Mouse (Mus musculus) lung, adult 2 months (tissue): ENCODE results near the gene Gpr137. TPM values are rescaled to one million over a fixed set of nuclear protein-coding genes. Genes with fewer than 3 reads are reported as not detected.
A peak's percentile ranks its signal among the peaks of the same experiment; 100 is the strongest.

Experiments used
- DNase-seq: peaks from one replicate; pipeline ENCODE4 v3.0.0; 2022
- H3K4me1 ChIP-seq: fragments of 200-500 bp; 2 replicates; pipeline ENCODE4 v1.6.1; 2011; ENCODE audit warnings: low read length; ENCODE audit not compliant: control insufficient read depth, insufficient read depth
- H3K4me3 ChIP-seq: fragments of 200-500 bp; replicated peaks from 2 replicates; pipeline ENCODE3; 2011; ENCODE audit warnings: low read depth, mild to moderate bottlenecking, control low read depth, low read length; ENCODE audit errors: extremely low read depth
- CTCF ChIP-seq: fragments of 200-500 bp; IDR thresholded peaks from 2 replicates; pipeline ENCODE4 v1.5.1; 2011; ENCODE audit warnings: mild to moderate bottlenecking, low read length, control low read depth; ENCODE audit not compliant: insufficient read depth
- POLR2A ChIP-seq: fragments of 200-500 bp; IDR thresholded peaks from 2 replicates; pipeline ENCODE4 v1.6.1; 2011; ENCODE audit warnings: low read depth, mild to moderate bottlenecking, control low read depth, low read length, borderline replicate concordance; ENCODE audit errors: extremely low read depth
- WGBS: fragments of 180-500 bp; shearing (Covaris S2); methylation state at CpG from one replicate; pipeline ENCODE4 v1.1.7; 2018; 5-methylcytosine and 5-hydroxymethylcytosine counted together
- polyA plus RNA-seq: library from polyadenylated mRNA; depleted of rRNA; stranded (reverse); fragments of >200 nt; gene quantifications from 2 replicates; pipeline ENCODE4 v1.2.3, GENCODE M21; 2012

Gpr137 gene
- polyA plus RNA-seq, 1 experiment = 85.1 TPM

- TF ChIP-seq POLR2A = no peak
- TF ChIP-seq CTCF = peak; percentile 83
- Histone ChIP-seq H3K4me3 (peak overlapping the region; percentile 39), H3K4me1 (peaks cover 13% of the 10 kb centered on the region)
- 3% methylated on average over 39 of the region's 39 CpGs for whole genome bisulfite sequencing
- DNase-seq = peak; percentile 87
These were observed 17.6 kb downstream of the Gpr137 start for GRCm38 (mm10) chr19:6924461-6925306.

GRCm38 (mm10) chr19:6922901-6923735, 19.2 kb downstream of the Gpr137 start:
- Histone ChIP-seq H3K4me3 (no peak overlapping the region), H3K4me1 (peaks cover 13% of the 10 kb centered on the region)
- no peak for TF ChIP-seq POLR2A
- no peak for TF ChIP-seq CTCF
- no peak for DNase-seq
- WGBS = 71% methylated on average over 6 of the region's 6 CpGs

GRCm38 (mm10) chr19:6921647-6922567, 20.4 kb downstream of the Gpr137 start, which contains the start of gene Esrra:
TSS of gene Esrra (minus strand) at chr19:6921813.
- TF ChIP-seq CTCF (no peak), POLR2A (peak; percentile 67; the same call in 1 of the 2 replicates)
- Histone ChIP-seq H3K4me3 (peak within 1 kb of the TSS; percentile 76), H3K4me1 (peaks cover 13% of the 10 kb centered on the region)
- WGBS = under 1% methylated on average over 65 of the region's 66 CpGs
- peak; percentile 100 for DNase-seq

GRCm38 (mm10) chr19:6920741-6921636, 21.3 kb downstream of the Gpr137 start:
- DNase-seq = peak; percentile 54
- Histone ChIP-seq H3K4me1 (peaks cover 13% of the 10 kb centered on the region), H3K4me3 (peak overlapping the region; percentile 76)
- TF ChIP-seq CTCF (no peak), POLR2A (no peak)
- WGBS = 2% methylated on average over 33 of the region's 48 CpGs

GRCm38 (mm10) chr19:6919876-6920740, 22.2 kb downstream of the Gpr137 start:
- WGBS = 48% methylated on average over 8 of the region's 8 CpGs
- no peak for TF ChIP-seq POLR2A
- no peak for TF ChIP-seq CTCF
- DNase-seq = peak; percentile 46
- peaks cover 13% of the 10 kb centered on the region for H3K4me1 ChIP-seq
- no peak overlapping the region for H3K4me3 ChIP-seq

GRCm38 (mm10) chr19:6919431-6919830, 22.8 kb downstream of the Gpr137 start:
- TF ChIP-seq POLR2A (no peak), CTCF (no peak)
- no peak overlapping the region for H3K4me3 ChIP-seq
- DNase-seq = no peak
- H3K4me1 ChIP-seq = 0 out of 2 replicates have a peak, but pooled peaks cover 8% of the 10 kb centered on the region

- Histone ChIP-seq H3K4me3 (no peak overlapping the region), H3K4me1 (0 out of 2 replicates have a peak, but pooled peaks cover 8% of the 10 kb centered on the region)
- no peak for TF ChIP-seq POLR2A
- DNase-seq = no peak
- WGBS = 85% methylated on average over 4 of the region's 4 CpGs
These were observed 24.0 kb downstream of the Gpr137 start for GRCm38 (mm10) chr19:6918321-6918720.
